Mouse (Mus musculus): ENCODE data around the gene Upf1. TPM values are rescaled to one million over a fixed set of nuclear protein-coding genes. Genes with fewer than 3 reads are reported as not detected.

Upf1 gene
- polyA plus RNA-seq, 2 experiments from 2014 or later = 11.4 to 14.5 TPM

DNA sequence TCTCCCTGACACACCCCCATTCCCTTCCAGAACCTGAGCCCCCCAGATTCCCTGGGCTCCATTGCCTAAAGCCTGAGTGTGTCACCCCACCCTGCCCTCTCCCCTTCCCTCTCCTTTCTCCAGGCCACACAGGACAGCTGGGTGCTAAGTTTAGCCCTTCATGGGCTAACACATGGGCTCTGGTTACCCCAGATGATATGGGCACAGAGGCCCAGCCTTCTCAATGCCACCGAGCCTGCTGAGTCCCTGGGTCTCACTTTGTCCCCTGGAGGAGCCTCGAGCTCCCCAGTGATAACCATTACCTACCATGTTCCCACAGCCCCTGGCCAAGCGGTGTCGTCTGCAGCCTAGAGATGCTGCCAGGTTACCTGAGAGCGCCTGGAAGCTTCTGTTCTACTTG, 35.2 kb downstream of the Upf1 start:
- no peak for ATAC-seq

GRCm38 (mm10) chr8:70316511-70317504, 36.3 kb downstream of the Upf1 start:
- ATAC-seq = no peak

- ATAC-seq = no peak
Observed at GRCm38 (mm10) chr8:70315624-70316510, 37.2 kb downstream of the Upf1 start, which contains the start of gene Cers1. Cers1 (plus strand) TSS chr8:70315775.

- no peak for ATAC-seq
Observed at GRCm38 (mm10) chr8:70313399-70313798, 39.7 kb downstream of the Upf1 start.

GRCm38 (mm10) chr8:70309311-70309710, 43.8 kb downstream of the Upf1 start:
- no peak for ATAC-seq

DNA sequence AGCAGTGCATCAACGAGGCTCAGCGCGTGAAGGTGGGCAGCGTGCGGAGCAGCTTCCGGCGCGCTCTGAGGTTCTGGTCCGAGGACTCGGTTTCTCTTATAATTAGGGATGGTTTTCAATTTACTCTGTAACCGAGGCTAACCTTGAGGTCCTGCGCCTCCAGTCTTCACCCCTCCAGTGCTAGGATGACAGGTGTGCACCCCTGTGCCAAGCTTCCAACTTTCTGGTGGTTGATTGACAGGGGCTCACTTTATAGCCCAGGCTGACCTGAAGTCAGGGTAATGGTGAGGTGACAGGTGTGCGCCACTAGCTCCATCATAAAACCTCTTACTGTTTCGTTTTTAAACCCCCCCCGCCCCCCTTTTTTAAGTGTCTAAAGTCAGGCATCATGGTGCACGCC, 50.2 kb downstream of the Upf1 start:
- ATAC-seq = no peak

DNA sequence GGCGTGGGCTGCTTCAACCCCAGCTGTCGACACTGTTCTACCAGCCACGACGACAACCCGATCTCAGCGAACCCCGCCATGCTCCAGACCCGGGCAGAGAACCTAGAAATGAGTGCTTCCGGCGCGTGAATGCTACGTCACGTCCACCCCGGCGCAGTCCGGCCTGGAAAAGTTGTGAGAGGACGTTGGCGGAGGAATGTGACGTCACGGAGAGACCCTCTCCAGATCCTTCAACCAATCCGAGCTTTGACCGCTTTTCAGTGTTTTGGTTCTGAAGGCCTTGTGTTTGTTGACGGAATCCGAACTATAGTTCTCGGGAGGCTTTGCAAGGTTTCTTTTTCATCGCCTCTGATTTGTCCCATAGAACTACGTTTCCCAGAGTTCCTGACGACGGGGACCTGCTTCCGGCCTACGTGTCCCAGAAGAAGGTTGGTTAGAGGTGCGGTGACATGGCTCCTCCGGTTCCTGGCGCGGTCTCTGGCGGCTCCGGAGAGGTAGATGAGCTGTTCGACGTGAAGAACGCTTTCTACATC, 50.7 kb downstream of the Upf1 start, which contains the start of the genes Ddx49 and Cope:
Gene Ddx49, minus strand, starts transcription at position 132 of the 533 bp plus-strand sequence.
Gene Cope, plus strand, starts transcription at position 161 of the 533 bp plus-strand sequence.
- ATAC-seq = peak; percentile 95

- no peak for ATAC-seq
Observed at GRCm38 (mm10) chr8:70300881-70301280, 52.2 kb downstream of the Upf1 start.

DNA sequence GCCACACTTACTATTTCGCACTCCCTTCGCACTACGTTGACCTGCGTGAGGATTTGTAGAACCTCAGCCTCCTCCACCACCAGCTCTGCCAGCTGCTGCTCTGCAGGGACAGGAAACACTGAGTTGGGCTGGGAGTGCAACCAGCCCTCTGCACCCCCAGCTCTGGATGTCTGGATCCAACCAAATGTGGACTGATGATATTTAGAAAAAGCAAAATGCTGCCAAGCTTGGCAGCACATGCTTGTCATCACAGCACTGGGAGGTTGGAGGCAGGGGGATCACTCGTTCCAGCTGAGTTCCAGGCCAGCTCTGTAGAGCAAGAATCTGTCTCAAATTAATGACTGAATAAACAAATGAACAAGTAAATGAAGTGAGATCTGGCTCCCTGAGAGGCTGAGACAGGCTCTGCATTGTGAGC, 59.1 kb downstream of the Upf1 start:
- no peak for ATAC-seq

DNA sequence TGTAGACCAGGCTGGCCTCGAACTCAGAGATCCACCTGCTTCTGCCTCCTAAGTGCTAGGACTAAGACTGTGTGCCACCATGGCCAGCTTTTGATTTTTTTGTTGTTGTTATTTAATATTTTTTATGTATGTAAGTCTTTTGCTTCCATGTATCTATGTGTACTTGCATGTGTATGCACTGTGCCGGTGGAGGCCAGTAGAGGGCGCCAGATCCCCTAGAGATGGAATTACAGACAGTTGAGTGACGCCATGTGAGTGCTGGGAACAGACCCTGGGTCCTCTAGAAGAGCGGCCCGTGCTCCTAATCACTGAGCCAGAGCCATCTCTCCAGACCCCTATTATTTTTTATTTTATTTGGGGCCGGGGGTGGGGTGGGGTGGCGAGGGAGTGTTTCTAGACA, 66.3 kb downstream of the Upf1 start:
- ATAC-seq = no peak

GRCm38 (mm10) chr8:70285304-70285703, 67.8 kb downstream of the Upf1 start:
- ATAC-seq = no peak

DNA sequence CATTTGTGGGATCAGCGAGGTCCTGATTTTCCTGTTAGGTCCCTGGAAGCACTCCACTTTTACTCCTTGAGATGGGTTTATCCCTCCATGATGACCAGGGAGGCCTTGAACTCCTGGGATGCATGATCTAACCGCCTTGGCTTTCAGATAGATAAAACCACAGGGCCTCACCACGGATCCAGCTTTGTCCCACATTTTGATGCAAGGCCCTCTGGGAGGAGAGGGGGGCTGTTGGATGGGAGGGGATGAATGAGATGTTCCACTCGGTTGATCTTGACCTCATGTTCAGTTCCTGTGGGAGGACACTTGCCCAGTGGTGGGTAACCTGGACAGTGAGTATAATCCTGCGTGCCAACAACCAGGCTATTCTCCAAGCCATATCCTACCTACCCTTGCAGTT, 68.7 kb downstream of the Upf1 start:
- ATAC-seq = no peak

DNA sequence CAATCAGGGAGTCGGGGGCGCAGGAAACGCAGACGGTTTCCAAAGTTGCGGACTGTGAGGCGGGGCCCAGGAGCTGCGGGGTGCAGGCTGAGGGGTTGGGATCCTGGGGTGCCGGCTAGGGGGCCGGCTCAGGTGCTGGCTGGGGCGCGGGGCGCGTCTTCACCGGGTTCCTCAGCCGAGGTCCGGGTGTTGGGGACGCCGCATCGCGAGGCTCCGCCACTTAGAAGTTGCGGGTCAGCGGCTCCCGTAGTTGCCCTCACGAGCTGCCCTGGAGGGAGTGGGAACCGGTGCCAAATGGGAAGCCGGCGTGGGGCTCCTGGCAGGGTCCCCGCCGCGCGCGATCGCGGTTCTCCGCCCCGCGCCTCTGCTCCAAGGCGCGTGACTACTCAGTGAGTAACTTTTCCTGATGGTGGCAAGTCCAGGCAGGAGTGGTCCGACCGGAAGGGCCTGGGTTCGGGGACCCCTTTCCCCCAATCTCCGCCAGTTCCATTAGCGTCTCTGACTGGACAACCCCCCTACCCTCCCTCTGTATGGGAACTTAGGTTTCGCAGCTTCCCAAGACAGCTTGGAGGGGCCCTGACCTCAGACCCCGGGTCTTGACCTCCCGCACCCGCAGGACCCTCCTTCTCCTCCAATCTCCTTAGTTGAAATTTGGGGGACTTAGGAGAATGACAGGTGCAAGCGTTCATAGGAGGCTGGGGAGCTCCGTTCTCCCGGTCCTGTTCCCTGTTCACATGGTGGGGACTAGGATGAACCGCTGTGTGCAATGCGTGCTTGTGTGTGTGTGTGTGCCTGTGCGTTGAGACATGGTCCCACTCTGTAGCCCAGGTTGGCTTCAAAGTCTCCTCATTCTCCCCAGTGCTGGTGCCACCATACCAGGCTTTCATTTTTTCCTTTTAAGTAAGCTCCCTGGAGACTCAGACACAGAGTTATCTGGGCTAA, 69.7 kb downstream of the Upf1 start:
- peak; percentile 44 for ATAC-seq

DNA sequence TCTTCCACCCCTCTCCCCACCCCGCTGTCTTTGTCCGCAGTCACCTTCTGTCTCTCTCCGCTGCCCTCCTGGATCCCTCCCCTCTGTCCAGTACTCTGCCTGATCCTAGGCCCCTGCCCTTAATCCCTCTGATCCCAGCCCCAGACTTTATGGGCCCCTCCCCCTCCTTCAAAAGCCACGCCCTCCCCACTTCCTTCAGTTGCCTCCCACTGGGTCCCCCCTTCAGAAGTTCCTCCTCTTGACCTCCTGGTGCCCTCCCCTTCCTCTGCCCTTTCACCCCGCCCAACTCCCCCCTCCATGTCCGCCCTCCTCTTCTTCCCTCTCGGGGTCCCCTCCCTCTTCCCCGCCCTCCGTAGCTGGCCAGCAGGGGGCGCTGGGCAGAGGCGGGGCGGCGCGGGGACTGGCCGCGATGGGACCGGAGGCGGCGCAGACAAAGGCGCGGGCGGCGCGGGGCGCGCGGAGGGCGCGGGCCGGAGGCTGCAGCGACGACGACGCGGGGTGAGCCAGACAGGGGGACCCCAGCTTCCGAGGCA, 70.4 kb downstream of the Upf1 start, which contains the start of gene Homer3:
Gene Homer3, plus strand, starts transcription at position 225 of the 533 bp plus-strand sequence.
- ATAC-seq = peak; percentile 86

Other genes starting within 250 kb of the Upf1 start
- not detected for gene Ncan, start 232.4 kb downstream of the Upf1 start, polyA plus RNA-seq (2017; shearing (Covaris generic))
- gene Nr2c2ap, start 221.9 kb downstream of the Upf1 start, polyA plus RNA-seq (2017; shearing (Covaris generic)) = 10 to 100 TPM; 43.0 to 59.3 TPM
- 10 to 100 TPM; 67.2 to 81.8 TPM for gene Rfxank, start 214.1 kb downstream of the Upf1 start, polyA plus RNA-seq (2017; shearing (Covaris generic))
- 10 to 100 TPM; 76.8 to 91.1 TPM for gene Borcs8, start 213.8 kb downstream of the Upf1 start, polyA plus RNA-seq (2017; shearing (Covaris generic))
- 1 to 10 TPM in 1 of 2 experiments, not detected in 1; 1.5 TPM for gene Mef2b, start 213.6 kb downstream of the Upf1 start, polyA plus RNA-seq (2017; shearing (Covaris generic))
- 10 to 100 TPM; 25.3 to 54.7 TPM for gene Tmem161a, start 180.9 kb downstream of the Upf1 start, polyA plus RNA-seq (2017; shearing (Covaris generic))
- 1 to 10 TPM; 6.2 to 9.7 TPM for gene Slc25a42, start 141.0 kb downstream of the Upf1 start, polyA plus RNA-seq (2017; shearing (Covaris generic))
- 10 to 100 TPM; 19.9 to 35.1 TPM for gene Sugp2, start 119.1 kb downstream of the Upf1 start, polyA plus RNA-seq (2017; shearing (Covaris generic))
- 10 to 100 TPM in 1 of 2 experiments, 1 to 10 TPM in 1; 8.9 to 13.9 TPM for gene Armc6, start 118.8 kb downstream of the Upf1 start, polyA plus RNA-seq (2017; shearing (Covaris generic))
- gene Homer3, start 70.5 kb downstream of the Upf1 start, polyA plus RNA-seq (2017; shearing (Covaris generic)) = 1 to 10 TPM in 1 of 2 experiments, under 1 TPM in 1; 0.62 to 1.6 TPM
- gene Ddx49, start 50.8 kb downstream of the Upf1 start, polyA plus RNA-seq (2017; shearing (Covaris generic)) = 10 to 100 TPM; 57.8 to 74.2 TPM
- 100 to 1,000 TPM; 321 to 359 TPM for gene Cope, start 50.8 kb downstream of the Upf1 start, polyA plus RNA-seq (2017; shearing (Covaris generic))
- not detected for gene Cers1, start 37.5 kb downstream of the Upf1 start, polyA plus RNA-seq (2017; shearing (Covaris generic))
- gene Gdf1, start 23.5 kb downstream of the Upf1 start, polyA plus RNA-seq (2017; shearing (Covaris generic)) = under 1 TPM in 1 of 2 experiments, not detected in 1; 0.71 TPM
- gene Comp, start 20.3 kb upstream of the Upf1 start, polyA plus RNA-seq (2017; shearing (Covaris generic)) = under 1 TPM in 1 of 2 experiments, not detected in 1; 0.28 TPM
- gene Crtc1, start 86.3 kb upstream of the Upf1 start, polyA plus RNA-seq (2017; shearing (Covaris generic)) = 1 to 10 TPM; 7.6 to 9.3 TPM
- 10 to 100 TPM in 1 of 2 experiments, 1 to 10 TPM in 1; 7.2 to 20.1 TPM for gene Klhl26, start 123.7 kb upstream of the Upf1 start, polyA plus RNA-seq (2017; shearing (Covaris generic))
- gene Tmem59l, start 134.1 kb upstream of the Upf1 start, polyA plus RNA-seq (2017; shearing (Covaris generic)) = not detected
- gene Crlf1, start 139.9 kb upstream of the Upf1 start, polyA plus RNA-seq (2017; shearing (Covaris generic)) = not detected
- gene Rex1bd, start 153.5 kb upstream of the Upf1 start, polyA plus RNA-seq (2017; shearing (Covaris generic)) = 10 to 100 TPM; 82.2 to 83.2 TPM
- 1,000 to 10,000 TPM; 3,148 to 3,732 TPM for gene Uba52, start 157.5 kb upstream of the Upf1 start, polyA plus RNA-seq (2017; shearing (Covaris generic))
- 100 to 1,000 TPM; 117 to 159 TPM for gene Fkbp8, start 174.4 kb upstream of the Upf1 start, polyA plus RNA-seq (2017; shearing (Covaris generic))
- 100 to 1,000 TPM; 146 to 173 TPM for gene Kxd1, start 174.7 kb upstream of the Upf1 start, polyA plus RNA-seq (2017; shearing (Covaris generic))
- 10 to 100 TPM; 41.4 to 50.4 TPM for gene Ell, start 186.2 kb upstream of the Upf1 start, polyA plus RNA-seq (2017; shearing (Covaris generic))
- gene Isyna1, start 241.1 kb upstream of the Upf1 start, polyA plus RNA-seq (2017; shearing (Covaris generic)) = 10 to 100 TPM; 26.0 to 58.7 TPM

Measured in CD4-positive, CD25-positive, alpha-beta regulatory T cell, adult 4 months (primary cell).